Comparison of ENCODE assay signal across 26 mouse cellular contexts in genomic region chr11:46776879-46777278, GRCm38 (mm10). TPM values are rescaled to one million over a fixed set of nuclear protein-coding genes. Genes with fewer than 3 reads are reported as not detected.
DNase-seq lines count a peak whose midpoint lies in the region; ATAC-seq and TF ChIP-seq lines count a peak whose summit lies in the region.
"Had no signal": no experiment of that assay in that cellular context is flagged by ENCODE, and none has a peak within 500 bp of the region (broad histone marks: within the 10 kb centered on the region; RNA-seq: fewer than 3 reads in every experiment).

No protein-coding gene starts in this region.

- peaks cover 0 to 19% of the 10 kb centered on the region in 2 experiments; a peak in 2 of 4 replicates for H3K4me1 ChIP-seq in CH12.LX (ENCODE audit: control insufficient read depth in 1 of 2, insufficient read depth in 2 of 2)
- no peaks in the 10 kb centered on the region for H3K4me1 ChIP-seq in ES-E14 (ENCODE audit: control insufficient read depth in 2 of 2, insufficient read depth in 2 of 2, low read length in 2 of 2, poor library complexity in 1 of 2)
- H3K4me1 ChIP-seq in MEL (ENCODE audit: control insufficient read depth in 1 of 2, insufficient read depth in 2 of 2, low read length in 2 of 2) = no peaks in the 10 kb centered on the region
- no peaks in the 10 kb centered on the region for H3K4me1 ChIP-seq in forebrain, embryonic 10.5 days

- H3K79me2 ChIP-seq in CH12.LX (replicated peaks; ENCODE audit: control insufficient read depth, extremely low read depth, insufficient read depth, poor library complexity, severe bottlenecking) (no peaks in the 10 kb centered on the region), MEL (ENCODE audit: control insufficient read depth, insufficient read depth, low read length, poor library complexity) (no peaks in the 10 kb centered on the region)

- in situ Hi-C loops in CH12.LX (cut with MboI; ENCODE audit: low pct_ligation_motif_present, low pct_unique_long_range_greater_than_20kb, low sequenced_read_pairs) = no loop called here
- in situ Hi-C loops in ES-E14 (cut with MboI; ENCODE audit: low sequenced_read_pairs in 2 of 2, unreplicated experiment in 2 of 2) = no loop called here

- no peaks in the 10 kb centered on the region for H3K9me3 ChIP-seq in CH12.LX (replicated peaks; ENCODE audit: low read length)
- no peaks in the 10 kb centered on the region for H3K9me3 ChIP-seq in ES-E14 (ENCODE audit: control insufficient read depth, insufficient read depth, low read depth, low read length)
- no peaks in the 10 kb centered on the region for H3K9me3 ChIP-seq in MEL (replicated peaks; ENCODE audit: insufficient read depth, low read length)
- H3K9me3 ChIP-seq in forebrain, embryonic 10.5 days = no peaks in the 10 kb centered on the region
- H3K9me3 ChIP-seq: G1E had no signal

- dilution Hi-C loops in CH12.LX (cut with MboI; ENCODE audit: extremely low pct_ligation_motif_present, extremely low pct_unique_long_range_greater_than_20kb, low sequenced_read_pairs) = no loop called here

- H3K36me3 ChIP-seq in CH12.LX (replicated peaks in 1 of 2; ENCODE audit: control insufficient read depth in 1 of 2, insufficient read depth in 1 of 2, low read length in 1 of 2) (no peaks in the 10 kb centered on the region), ES-E14 (ENCODE audit: control insufficient read depth, insufficient read depth, low read length, poor library complexity, severe bottlenecking) (no peaks in the 10 kb centered on the region), MEL (ENCODE audit: control insufficient read depth in 1 of 2, insufficient read depth in 2 of 2, low read length in 2 of 2) (no peaks in the 10 kb centered on the region)
- H3K36me3 ChIP-seq in forebrain, embryonic 10.5 days (replicated peaks) = no peaks in the 10 kb centered on the region
- H3K36me3 ChIP-seq: G1E had no signal

- H3K9ac ChIP-seq in CH12.LX (ENCODE audit: insufficient read depth, low read depth) (no peak overlapping the region), ES-E14 (ENCODE audit: insufficient read depth, low read depth, low read length, poor library complexity, severe bottlenecking) (no peak overlapping the region), MEL (ENCODE audit: control insufficient read depth, low read depth, low read length, poor library complexity, severe bottlenecking) (no peak overlapping the region)

- WGBS in forebrain, embryonic 10.5 days = 84% methylated on average over 3 of the region's 3 CpGs

- TF ChIP-seq POLR2A in CH12.LX (IDR thresholded peaks at IDR 0.05; ENCODE audit: low read depth, low read length) (no peak), MEL (IDR thresholded peaks at IDR 0.05; ENCODE audit: control insufficient read depth in 1 of 2, insufficient read depth in 1 of 2, low read depth in 1 of 2, low read length in 2 of 2, poor library complexity in 1 of 2) (no peak)

- H3K27ac ChIP-seq in CH12.LX (ENCODE audit: insufficient read depth, low read depth) (no peak overlapping the region), ES-E14 (ENCODE audit: insufficient read depth, low read depth, low read length, poor library complexity, severe bottlenecking) (no peak overlapping the region), MEL (ENCODE audit: control insufficient read depth, low read depth, low read length) (no peak overlapping the region)
- H3K27ac ChIP-seq in forebrain, embryonic 10.5 days = no peak overlapping the region

- no peak for TF ChIP-seq CTCF in CH12.LX (conservative IDR thresholded peaks at IDR 0.05 in 1 of 2, IDR thresholded peaks at IDR 0.05 in 1 of 2; ENCODE audit: low read depth in 2 of 2, low read length in 2 of 2)
- TF ChIP-seq CTCF in MEL (IDR thresholded peaks at IDR 0.05 in 2 of 3, conservative IDR thresholded peaks at IDR 0.05 in 1 of 3; ENCODE audit: control insufficient read depth in 1 of 3, insufficient read depth in 1 of 3, low read depth in 2 of 3, low read length in 3 of 3, poor library complexity in 1 of 3, severe bottlenecking in 1 of 3) = no peak

- no peak overlapping the region for H3K4me2 ChIP-seq in CH12.LX (ENCODE audit: insufficient read depth, low read depth, poor library complexity, severe bottlenecking)

- ATAC-seq in inflammation-experienced regulatory T-cells, adult 6 months = no peak
- ATAC-seq: activated CD4-positive, CD25-positive, alpha-beta regulatory T cell, adult 4 months; CD4-positive, CD25-positive, alpha-beta regulatory T cell, adult 4 months; Patski had no signal

- TF ChIP-seq EP300 in CH12.LX (IDR thresholded peaks at IDR 0.05; ENCODE audit: low read length) (no peak), MEL (IDR thresholded peaks at IDR 0.05; ENCODE audit: low read depth in 1 of 2, low read length in 2 of 2) (no peak)

- TF ChIP-seq RAD21 in CH12.LX (IDR thresholded peaks at IDR 0.05; ENCODE audit: low read depth, low read length) = no peak
- TF ChIP-seq RAD21 in MEL (IDR thresholded peaks at IDR 0.05; ENCODE audit: low read depth, low read length) = no peak

- no peaks in the 10 kb centered on the region for H3K27me3 ChIP-seq in CH12.LX (replicated peaks)
- H3K27me3 ChIP-seq in MEL (ENCODE audit: control insufficient read depth in 1 of 2, insufficient read depth in 2 of 2, low read length in 2 of 2) = no peaks in the 10 kb centered on the region
- H3K27me3 ChIP-seq in forebrain, embryonic 10.5 days (ENCODE audit: poor library complexity, severe bottlenecking) = no peaks in the 10 kb centered on the region
- H3K27me3 ChIP-seq: Patski had no signal

- DNase-seq in CH12.LX (ENCODE audit: extremely low read depth) (no peak), ES-E14 (ENCODE audit: low read depth, low spot score) (no peak), MEL (ENCODE audit: low read depth, low spot score) (no peak)
- no peak for DNase-seq in thymus, postnatal 36 days
- DNase-seq in forebrain, embryonic 10.5 days (ENCODE audit: extremely low spot score, low spot score) = no peak
- DNase-seq: adrenal gland, adult 2 months; adrenal gland, adult 8-10 months; adrenal gland, postnatal 10 days; adrenal gland, postnatal 14 days; adrenal gland, postnatal 25 days; adrenal gland, postnatal 36 days; B cell, adult 2 months; cerebellum, adult 11 months; cerebellum, adult 11-12 months; cerebellum, adult 18-20 months; cerebellum, adult 2 months; cerebellum, adult 8-10 months; cerebellum, adult 9-10 months had no signal

- H3K4me3 ChIP-seq in CH12.LX (replicated peaks in 1 of 3; ENCODE audit: low read depth in 2 of 3, low read length in 2 of 3, poor library complexity in 1 of 3) (no peak overlapping the region), ES-E14 (ENCODE audit: insufficient read depth in 1 of 2, low read depth in 1 of 2, low read length in 2 of 2, poor library complexity in 1 of 2, severe bottlenecking in 1 of 2) (no peak overlapping the region), MEL (ENCODE audit: control insufficient read depth in 1 of 2, insufficient read depth in 1 of 2, low read depth in 2 of 2, low read length in 2 of 2) (no peak overlapping the region)
- no peak overlapping the region for H3K4me3 ChIP-seq in forebrain, embryonic 10.5 days

TF ChIP-seq in CH12.LX, 34 proteins besides CTCF, POLR2A, EP300 and RAD21:
- TF ChIP-seq MAZ (IDR thresholded peaks at IDR 0.05; ENCODE audit: low read depth, low read length) (no peak), MAFK (IDR thresholded peaks at IDR 0.05; ENCODE audit: insufficient replicate concordance, low read length) (peak; percentile 98)
TF ChIP-seq in CH12.LX: peak in this region for 1.

TF ChIP-seq in ES-E14, 5 proteins besides CTCF, POLR2A, EP300 and RAD21:
- TF ChIP-seq MAFK (IDR thresholded peaks at IDR 0.05; ENCODE audit: insufficient read depth, low read depth, low read length) (peak; percentile 94), CHD2 (IDR thresholded peaks at IDR 0.05; ENCODE audit: low read depth, low read length) (no peak)

TF ChIP-seq in MEL, 35 proteins besides CTCF, POLR2A, EP300 and RAD21:
- TF ChIP-seq MAFK (IDR thresholded peaks at IDR 0.05; ENCODE audit: borderline replicate concordance, low read depth, low read length) (peak; percentile 73), TBP (IDR thresholded peaks at IDR 0.05; ENCODE audit: low read depth, low read length) (no peak)

RNA-seq across cellular contexts. Expression of gene Timd4, which starts 33.7 kb away (rescaled TPM):
- total RNA-seq in CH12.LX (2012; rRNA removed) (not detected in 2 replicates), CH12.LX (2014; rRNA removed) (not detected in 2 replicates), ES-E14 (2012; rRNA removed) (not detected in 2 replicates), MEL (2012; rRNA removed) (not detected in 2 replicates)
- polyA plus RNA-seq in CH12.LX (2012; ENCODE audit: insufficient read length, low read depth) (not detected in 2 replicates), MEL (2012; ENCODE audit: insufficient read depth in 1 of 2, insufficient read length in 2 of 2, low read depth in 1 of 2, low replicate concordance in 2 of 2, missing spikeins in 1 of 2) (not detected)
- under 1 TPM in 2 of 3 experiments, not detected in 1; 0.31 to 0.33 TPM for polyA plus RNA-seq in inflammation-experienced regulatory T-cells, adult 6 months (2017; shearing (Covaris generic))
- 0.14 and 0.22 TPM in 2 replicates for polyA plus RNA-seq in forebrain, embryonic 10.5 days (2016; fragmentation: Nextera tagmentation; extraction: Ambion mirVana)
- total RNA-seq: G1E had no signal
- polyA plus RNA-seq: activated CD4-positive, CD25-positive, alpha-beta regulatory T cell, adult 4 months; C2C12; CD4-positive, CD25-positive, alpha-beta regulatory T cell, adult 4 months; cerebellum, adult 2 months; G1E; Patski had no signal

RNA-seq across cellular contexts. Expression of gene Havcr1, which starts 42.0 kb away (rescaled TPM):
- 0.08 TPM in 1 of 2 replicates, not detected in the other for total RNA-seq in CH12.LX (2012; rRNA removed)
- total RNA-seq in CH12.LX (2014; rRNA removed) = 0.38 TPM in 1 of 2 replicates, not detected in the other
- 0.50 and 0.90 TPM in 2 replicates for polyA plus RNA-seq in CH12.LX (2012; ENCODE audit: insufficient read length, low read depth)
- total RNA-seq in ES-E14 (2012; rRNA removed) = 0.22 TPM in 1 of 2 replicates, not detected in the other
- total RNA-seq in MEL (2012; rRNA removed) = not detected in 2 replicates
- polyA plus RNA-seq in MEL (2012; ENCODE audit: insufficient read depth in 1 of 2, insufficient read length in 2 of 2, low read depth in 1 of 2, low replicate concordance in 2 of 2, missing spikeins in 1 of 2) = not detected
- polyA plus RNA-seq in inflammation-experienced regulatory T-cells, adult 6 months (2017; shearing (Covaris generic)) = not detected
- 0.07 TPM in 1 of 2 replicates, not detected in the other for polyA plus RNA-seq in forebrain, embryonic 10.5 days (2016; fragmentation: Nextera tagmentation; extraction: Ambion mirVana)
- total RNA-seq: adrenal gland, adult 18-20 months; adrenal gland, adult 2 months; adrenal gland, postnatal 14 days; adrenal gland, postnatal 25 days; adrenal gland, postnatal 36 days; adrenal gland, postnatal 4 days; G1E had no signal
- polyA plus RNA-seq: activated CD4-positive, CD25-positive, alpha-beta regulatory T cell, adult 4 months; adrenal gland, adult 2 months; C2C12; cerebellum, adult 2 months; G1E had no signal

Comparison
In these comparisons a context has a peak if more than half of its experiments do, and no peak if none do; other contexts are left out.
1. Of the 35 proteins assayed by ChIP-seq in both MEL and CH12.LX: peak only in MEL: none; only in CH12.LX: none; in both: MAFK; in neither: 34.